Mouse (Mus musculus) lung, postnatal 36 days (tissue): ENCODE results near the gene Agap3.

Source experiments
- DNase-seq: peaks from one replicate; pipeline ENCODE4 v3.0.0; 2022; ENCODE audit warnings: mixed read lengths

Agap3 gene

DNA sequence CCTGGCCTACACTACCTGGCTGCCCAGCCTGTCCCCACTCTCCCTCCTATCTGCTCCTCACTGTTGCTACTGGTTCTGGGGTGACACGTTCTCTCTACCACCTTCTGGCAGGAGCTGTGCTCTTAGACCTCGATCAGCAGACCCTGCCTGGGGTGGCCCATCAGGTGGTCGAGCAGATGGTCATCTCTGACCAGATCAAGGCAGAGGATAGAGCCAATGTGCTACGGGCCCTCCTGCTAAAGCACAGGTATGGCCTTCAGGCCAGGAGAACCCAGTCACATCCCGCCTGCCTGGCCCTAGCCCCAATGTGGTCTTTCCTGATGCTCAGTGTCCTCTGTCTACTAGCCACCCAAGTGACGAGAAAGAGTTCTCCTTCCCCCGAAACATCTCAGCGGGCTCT is 18.0 kb upstream of the Agap3 start:
- DNase-seq = no peak

DNA sequence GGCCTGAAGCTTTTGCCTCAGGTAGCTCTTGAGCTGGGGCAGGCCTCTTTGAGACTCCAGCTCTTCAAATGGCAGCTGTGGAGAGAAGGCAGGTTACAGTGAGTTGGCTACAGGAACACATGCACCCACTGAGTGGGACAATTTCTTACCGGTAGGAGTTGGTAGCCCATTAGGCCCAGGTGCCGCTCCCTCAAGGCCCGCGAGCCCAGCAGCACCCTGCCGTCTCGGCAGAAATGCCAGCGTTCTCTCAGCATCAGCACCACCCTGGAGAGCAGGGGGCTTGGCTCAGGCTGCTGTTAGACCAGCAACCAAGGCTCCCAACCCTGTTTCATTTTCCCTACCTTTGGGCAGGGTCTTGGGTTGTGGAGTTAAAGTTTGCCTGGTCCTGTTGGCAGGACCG is 10.8 kb upstream of the Agap3 start:
- no peak for DNase-seq

DNA sequence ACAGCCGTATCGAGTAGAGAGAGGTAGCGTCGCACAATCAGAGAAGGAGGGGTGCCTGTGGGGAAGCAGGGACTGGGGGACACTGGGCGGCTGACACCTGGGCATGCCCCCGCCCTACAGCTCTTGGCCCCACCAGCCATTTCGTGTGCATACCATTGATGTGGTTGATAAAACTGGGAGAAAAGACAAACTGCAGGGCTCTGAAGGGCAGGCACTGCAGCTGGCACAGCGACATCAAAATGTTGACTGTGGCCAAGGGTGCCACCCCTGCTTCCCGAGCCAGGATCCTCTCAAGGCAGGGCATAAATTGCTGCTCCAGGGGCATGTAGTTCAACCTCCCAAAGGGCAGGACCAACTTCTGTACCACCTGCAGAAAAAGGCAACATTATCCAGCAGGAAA is 9.9 kb upstream of the Agap3 start:
- no peak for DNase-seq

DNA sequence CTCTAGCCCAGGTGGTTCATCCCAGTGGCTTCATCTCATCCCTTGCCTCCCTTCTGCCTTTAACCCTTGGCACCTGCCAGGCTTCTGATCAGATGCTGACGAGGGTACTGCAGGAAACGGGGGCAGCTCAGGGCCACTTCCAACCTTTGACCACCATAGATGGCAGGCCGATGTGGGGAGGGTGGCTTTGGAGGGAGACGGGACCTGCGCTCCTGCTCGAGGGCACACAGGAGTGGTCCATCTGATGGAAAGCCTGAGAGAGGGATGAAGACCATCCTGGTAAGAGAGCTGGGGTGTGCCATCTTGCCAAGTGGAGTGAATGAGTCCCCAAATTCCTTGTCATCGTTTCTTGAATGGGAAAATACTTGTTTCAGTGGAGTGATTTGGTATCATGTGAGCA is 8.8 kb upstream of the Agap3 start:
- no peak for DNase-seq

DNA sequence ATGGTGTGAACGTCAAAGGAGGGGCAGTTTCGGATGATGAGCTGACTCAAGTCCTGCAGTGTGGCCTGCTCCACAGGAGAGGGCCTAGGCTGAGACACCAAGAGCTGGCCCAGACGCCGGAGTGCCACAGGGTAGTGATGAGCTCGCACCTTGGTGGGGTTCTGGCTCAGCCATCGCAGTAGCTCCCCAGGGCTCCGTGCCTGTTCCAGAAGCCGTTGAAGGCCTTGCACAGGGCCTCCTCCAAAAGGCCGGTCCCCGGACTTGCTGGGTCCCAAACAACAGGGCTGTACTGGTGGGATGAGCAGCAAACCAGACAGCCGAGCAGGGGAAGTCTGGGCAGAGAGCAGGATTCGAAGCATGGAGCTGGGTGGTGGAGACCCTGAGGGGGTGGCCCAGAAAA is 8.1 kb upstream of the Agap3 start:
- no peak for DNase-seq

DNA sequence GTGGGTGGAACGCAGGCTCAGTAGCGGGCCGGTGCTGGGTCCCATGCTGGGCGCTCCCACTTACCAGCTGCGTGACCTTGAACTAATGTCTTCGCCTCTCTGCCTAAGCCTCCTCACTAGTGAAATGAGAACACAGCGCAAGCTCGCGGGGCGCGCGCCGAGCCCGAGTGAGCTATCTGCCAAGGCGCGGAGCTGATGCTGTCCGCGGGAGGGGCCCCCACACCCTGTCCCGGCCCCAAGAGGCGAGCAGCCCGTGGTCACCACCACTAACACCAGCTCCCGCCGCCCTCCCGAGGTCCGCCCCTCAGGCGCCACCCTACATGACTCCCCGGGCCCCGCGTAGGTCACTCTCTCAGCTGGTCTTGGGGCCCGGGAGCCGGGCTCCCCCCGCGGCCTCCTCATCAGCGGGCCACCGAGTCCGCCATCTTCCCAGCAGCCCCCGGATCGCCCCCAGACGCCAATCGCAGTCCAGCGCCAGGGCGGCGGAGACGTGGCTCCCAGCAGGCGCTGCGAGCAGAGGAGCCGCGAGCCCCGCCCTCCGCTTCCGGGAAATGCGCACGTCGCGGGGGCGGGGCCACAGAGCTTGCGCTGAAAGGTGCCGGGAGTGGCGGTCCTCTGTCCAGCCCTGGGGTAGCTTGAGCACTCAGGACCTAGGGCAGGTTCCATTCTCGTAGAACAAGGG is 7.1 kb upstream of the Agap3 start, which contains the start of gene Fastk:
Fastk (minus strand) TSS at position 542 of the 682 bp plus-strand sequence.
- peak; percentile 96 for DNase-seq

DNA sequence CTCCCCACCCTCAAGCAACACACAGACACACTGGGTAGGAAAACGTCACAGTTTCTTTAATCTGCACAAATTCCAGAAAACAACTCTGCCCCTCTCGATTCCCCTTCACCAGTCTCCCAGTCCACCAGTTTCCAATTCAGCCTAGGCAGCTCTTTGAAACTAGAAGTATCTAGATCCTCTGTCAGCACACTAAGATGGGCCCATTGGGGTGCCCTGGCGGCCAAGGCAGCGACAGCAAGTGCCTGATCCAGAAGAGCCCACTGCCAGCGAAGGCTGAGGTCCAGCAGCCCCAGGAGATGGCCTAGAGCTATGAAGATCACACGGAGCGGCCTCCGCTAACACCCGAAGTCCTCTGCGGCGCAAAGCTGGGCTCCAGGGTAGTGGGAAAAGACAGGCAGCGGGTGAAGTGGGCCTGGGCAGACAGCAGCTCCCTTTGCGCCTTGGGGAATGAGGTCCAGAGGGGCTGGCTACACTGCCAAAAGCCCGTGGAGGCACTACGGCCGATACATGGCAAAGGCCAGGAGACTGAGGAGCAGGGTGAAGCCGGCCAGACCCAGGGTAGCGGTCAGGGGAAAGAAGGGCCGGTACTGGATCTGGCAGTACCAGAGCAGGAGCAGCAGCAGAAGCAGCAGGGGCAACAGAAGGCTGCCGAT is 6.4 kb upstream of the Agap3 start:
- no peak for DNase-seq

DNA sequence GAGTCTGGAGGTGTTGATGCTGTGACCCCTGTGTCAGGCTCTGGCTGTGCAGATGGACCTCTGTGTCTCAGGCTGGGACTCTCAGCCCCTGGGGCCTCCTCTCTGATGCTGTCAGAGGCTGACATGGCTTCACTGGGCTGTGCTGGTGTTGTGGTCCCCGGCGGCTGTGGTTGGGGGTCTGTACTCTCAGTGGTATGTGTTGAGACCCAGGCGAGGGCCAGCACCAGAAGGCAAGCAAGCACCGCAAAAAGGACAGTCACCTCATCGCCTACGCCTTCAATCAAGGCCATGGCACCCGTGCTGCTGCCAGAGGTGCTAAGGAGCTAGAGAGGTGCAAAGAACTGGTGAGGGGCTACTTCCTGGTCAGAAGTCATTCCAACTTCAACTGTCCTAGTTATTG is 5.3 kb upstream of the Agap3 start:
- no peak for DNase-seq

DNA sequence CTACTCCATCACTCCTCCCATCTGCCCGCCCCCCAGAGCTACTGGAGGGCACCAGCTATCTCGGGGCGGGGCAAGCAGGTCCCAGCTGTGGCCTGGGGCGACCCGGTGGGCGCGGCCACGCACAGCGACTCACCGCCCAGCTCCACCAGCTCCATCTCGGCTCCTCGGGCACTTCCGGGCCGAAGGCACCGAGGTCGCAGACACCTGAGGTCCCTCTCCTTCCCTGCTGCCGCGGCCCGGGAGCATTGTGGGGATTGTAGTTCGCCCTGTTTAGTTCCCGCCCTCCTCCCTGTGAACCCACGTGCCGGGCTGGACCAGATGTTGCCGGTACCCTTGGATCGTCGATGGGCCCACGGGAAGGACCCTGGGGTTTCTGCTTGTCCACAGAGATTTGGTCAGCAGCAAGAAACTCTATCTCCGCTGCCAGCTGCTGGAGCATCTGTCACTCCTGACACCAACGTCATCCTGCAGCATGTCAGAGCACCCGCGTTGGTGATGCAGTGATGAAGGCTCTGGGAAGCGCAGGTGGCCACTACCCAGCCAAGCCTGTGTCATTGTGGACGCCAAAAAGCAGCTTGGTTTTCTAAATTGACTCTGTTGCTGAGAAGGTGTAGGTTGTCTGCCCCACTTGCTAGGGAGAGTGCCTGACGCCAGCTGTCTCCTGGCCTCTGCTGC is 4.2 kb upstream of the Agap3 start, which contains the start of gene Tmub1:
Tmub1 (minus strand) TSS at position 231 of the 675 bp plus-strand sequence.
- peak; percentile 91 for DNase-seq

DNA sequence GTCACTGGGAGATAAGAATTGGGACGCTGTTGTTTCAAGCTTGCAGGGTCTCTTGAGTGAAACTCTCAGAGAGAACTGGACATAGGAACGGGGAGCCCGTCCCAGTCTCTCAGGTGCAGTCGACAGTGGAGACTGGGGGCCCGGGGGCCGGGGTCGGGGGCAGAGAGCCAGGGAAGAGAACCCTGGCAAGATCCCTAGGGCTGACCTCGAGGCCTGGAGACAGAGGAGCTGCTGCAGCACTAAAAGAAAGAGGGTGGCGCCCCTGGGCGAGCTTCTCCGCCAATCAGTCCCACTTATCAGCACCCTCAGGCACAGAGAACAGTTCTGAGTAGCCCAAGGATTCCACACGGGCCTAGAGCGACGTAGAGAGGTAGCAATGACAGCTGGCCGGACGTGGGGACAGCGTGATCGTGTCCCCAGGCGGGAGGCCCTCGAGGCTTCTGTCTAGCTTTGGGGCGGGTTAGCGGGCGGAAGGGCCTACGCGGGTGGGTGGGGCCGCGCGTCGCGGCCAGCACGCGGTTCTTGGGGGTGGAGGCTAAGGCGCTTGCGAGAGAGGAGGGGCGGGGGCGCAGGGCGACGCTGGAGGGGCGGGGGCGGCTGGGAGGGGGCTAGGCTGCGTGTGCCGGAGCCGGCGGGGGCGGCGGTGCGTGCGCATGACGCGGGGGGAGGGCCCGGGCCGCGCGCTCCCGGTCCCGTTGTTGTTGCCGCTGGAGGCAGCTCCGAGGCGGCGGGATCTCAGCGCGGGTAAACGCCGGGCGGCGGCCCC is 530 bp upstream of the Agap3 start:
- DNase-seq = peak; percentile 90

DNA sequence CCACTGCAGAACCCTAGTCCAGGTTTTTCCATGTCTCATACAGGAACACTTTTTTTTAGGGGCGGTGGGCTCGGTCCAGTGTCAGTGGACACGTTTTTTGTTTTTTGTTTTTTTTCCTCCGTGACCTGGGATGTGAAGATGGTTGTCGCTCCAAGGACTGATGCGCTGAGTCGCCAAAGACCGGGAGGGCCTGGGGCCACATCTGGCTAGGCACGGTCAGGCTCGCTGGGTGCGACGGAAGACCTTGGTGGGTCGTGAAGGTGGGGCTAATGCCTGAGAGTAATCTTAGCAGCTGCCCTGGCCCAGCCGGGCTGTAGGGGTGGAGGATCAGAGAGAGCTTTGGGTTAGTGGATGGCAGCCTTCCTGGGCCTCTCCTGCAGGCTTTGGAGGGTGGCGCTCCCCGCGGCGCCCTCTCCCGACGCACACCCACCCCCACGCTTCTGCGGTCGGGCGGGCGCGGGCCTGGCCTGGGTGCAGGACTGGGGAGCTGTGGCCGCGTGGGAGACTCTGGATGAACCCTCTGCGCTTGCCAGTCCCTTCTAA is 785 bp downstream of the Agap3 start:
- no peak for DNase-seq

DNA sequence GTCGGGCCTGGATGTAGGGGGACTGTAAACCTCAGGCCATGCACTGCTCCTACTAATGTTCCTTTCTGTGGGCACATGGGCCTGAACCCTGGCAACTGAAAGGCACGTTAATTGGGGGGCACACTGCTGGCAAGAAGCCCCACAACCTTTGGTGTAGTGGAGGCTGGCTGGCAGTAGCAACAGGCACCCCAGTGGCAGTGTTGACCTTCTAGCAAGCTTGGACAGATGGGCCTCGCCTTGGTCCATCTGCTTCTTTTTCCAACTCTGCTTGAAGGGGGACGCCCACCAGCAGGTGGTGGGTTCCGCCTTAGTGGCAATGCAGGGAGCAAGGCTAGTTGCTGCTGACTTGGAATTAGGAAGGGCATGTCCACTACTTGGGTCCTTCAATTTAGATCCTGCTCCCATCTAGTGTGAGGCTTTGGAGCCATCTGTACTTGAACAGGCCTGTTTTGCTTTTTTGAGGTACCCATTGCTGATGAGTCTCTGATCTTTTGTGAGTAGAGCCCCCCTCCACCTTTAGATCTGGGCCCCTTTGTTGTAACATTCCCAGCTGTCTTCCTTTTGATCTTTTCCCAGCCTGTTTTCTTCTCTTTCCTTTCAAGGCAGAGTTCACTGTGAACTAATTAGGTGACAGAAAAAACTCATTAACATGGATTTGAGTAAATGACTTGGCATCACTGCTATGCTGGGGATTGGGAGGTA is 1.5 kb downstream of the Agap3 start:
- no peak for DNase-seq

DNA sequence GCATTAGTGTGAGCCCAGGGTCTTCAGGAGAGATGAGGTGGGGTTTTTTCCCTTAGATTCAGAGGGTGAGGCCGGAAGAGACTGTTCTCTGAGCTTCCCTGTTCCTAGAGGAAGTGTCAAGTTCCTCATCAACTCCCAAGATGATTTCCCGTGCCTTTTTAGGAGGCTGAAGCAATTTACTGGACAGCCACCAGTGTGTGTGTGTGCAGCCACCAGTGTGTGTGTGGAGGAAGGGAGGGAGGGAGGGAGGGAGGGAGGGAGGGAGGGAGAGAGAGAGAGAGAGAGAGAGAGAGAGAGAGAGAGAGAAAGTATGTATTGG is 2.0 kb downstream of the Agap3 start:
- no peak for DNase-seq

DNA sequence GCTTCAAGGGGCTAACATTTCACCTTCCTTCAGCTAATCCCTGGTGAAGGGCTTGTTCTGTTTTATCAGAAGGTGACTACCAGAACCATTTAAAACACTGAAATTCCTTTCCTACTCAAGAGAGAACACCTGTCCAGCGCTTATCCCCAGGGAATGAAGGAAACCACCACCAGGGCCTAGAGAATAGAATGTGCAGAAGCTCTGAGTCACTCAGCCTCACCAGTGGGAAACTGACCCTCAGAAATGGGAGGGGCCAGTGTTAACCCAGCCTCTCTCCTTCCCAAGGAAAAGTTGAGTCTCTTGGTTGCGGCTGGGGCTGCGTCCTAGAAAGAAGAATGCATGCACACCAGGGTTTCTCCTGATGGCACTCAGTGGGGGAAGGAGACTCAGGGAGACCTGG is 3.1 kb downstream of the Agap3 start:
- no peak for DNase-seq

DNA sequence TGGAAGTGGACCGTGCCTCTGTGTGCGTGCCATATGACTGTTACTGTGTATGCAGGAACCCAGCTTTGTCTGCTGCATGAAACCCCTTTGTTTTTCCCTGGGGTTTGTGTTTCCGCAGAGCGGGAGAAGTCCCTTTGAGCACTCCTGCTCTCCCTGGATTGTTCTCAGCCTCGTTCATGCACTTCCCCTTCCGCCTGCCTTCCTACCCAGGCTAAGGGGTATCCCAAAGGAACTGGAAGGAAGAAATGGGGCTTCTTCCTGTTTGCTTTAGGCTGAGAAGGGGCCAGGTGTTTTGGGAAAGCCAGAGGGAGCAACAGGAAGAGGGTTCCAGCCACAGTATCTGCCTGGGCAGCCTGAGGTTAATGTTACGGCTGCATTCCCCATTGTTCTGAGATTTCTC is 3.6 kb downstream of the Agap3 start:
- DNase-seq = no peak

DNA sequence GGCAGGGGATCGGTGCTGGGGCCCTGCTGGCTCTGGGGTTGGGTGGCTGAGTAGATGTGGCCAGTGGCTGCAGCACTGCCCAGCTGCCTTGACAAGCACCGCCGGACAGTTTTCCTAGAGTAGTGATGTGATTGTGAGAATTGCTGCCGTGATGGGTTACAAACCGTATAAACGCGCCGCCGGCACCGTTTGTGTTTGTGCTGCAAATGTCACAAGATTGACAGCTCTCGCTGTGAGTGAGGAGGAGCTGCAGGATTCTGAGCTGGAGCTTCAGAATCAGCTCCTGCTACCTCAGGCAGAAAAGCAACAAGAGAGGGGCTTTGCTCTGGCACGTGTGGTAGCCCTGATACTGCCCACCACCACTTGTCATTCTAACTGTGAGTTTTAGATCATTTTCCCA is 14.8 kb downstream of the Agap3 start:
- DNase-seq = no peak

DNA sequence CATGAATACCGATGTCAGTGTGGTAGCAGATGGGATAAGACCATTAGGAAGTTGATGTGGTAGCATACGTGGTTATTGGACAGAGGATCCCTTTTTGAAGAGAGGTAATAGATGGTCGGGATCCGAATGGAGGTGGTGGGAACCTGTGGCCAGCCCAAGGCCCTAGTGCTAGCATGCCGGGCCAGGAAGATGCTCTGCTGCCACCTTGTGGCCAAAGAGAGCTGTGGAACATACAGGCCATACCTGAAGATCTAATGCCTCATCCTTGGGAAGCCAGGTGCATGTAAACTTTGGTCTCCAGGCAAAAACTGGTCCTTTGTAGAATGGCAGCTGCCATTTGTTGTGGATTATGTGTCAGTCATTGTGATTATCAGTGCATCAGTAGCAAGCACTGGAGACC is 18.6 kb downstream of the Agap3 start:
- peak; percentile 92 for DNase-seq

DNA sequence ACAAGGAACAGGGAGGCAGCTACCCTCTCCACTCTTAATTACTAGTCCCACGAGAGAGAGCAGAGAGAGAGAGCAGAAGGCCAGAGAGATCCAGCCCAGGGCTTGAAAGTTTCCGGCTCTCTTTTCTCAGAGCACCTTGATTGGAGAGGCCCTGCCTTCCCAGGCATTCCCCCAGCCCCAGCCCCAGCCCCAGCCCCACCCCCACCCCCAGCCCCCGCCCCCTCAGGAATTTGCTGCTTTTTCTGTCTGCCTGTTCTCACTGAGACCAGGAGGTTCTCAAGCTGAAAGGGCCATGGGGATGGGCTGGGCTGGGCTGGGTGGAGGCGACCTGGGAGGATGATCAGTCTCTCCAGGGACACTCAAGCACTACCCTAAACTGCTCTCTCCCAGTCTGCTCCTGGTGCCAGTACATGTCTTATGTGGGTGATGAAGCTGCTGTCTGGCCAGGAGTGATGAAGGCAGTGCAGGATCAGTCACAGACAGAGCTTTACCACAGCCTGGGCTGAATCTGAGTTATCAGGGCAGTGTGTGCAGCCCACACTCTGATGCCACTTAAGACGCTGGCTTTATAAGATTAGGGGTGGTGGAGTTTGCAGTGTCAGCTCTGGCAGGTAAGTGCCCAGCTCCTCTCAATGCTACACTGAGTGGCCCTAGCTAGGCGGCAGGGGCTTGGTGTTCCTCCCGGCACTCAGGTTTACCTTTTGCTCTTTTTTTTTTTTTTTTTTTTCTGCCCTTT is 21.1 kb downstream of the Agap3 start:
- peak; percentile 49 for DNase-seq

DNA sequence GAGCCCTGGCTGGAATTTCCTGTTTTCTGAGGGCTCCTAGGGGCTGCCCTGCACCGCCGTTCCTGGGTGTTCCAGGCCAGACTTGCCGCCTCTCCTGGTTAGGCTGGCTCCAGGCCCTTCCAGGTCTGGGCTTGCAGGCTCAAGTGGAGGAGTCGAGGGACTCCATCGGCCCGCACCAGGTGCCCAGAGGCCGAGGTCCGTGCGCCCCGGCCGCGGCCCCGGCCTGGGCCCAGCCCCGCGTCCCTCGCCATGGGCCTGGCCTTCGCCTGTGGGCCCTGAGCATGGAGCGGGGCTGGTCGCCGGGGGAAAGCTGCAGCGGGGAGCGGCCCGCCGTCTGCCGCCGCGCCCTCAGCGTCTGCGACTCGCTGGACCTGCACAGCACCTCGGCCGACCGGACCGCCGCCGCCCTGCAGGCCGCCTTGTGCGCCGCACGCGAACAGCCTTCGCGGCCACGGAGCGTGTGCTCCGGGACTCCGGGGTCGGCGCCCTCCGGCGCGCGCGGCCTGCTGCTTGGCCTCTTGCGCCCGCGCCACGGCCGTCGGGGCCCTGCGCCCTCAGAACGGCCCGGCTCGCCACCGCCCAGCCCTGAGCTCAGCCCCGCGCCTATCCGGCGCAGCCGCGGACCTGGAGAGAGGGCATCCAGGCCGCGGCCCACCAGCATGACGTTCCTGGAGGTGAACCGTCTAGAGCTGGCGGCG is 22.2 kb downstream of the Agap3 start:
- peak; percentile 78 for DNase-seq

DNA sequence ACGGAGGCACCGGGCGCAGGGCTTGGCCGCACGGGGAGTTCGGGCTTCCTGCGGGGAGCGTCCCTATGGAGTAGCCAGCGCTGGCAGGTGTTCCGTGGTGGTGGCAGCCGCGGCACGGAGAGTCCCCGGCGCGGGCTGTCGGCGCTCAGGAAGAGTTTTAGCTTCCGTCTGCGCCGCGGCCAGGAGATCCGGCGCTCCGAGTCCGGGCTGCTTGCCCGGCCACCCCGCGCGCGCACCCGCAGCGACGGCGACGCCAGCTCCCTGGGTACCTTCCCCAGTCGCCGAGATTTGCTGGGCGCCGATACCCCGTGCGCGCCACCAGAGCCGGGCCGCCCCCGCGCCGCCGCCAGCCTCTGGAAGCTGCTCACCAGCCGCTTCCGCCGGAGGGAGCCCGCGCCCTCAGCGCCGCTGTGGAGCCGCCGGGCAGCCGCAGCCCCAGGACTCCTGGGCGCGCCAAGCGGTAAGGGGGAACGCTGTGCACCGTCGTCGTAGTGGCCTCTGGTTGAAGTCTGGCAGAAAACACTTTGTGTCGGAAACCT is 22.8 kb downstream of the Agap3 start:
- DNase-seq = peak; percentile 43
